Mouse (Mus musculus): ENCODE results near the gene Bcap31. TPM values are rescaled to one million over a fixed set of nuclear protein-coding genes. Genes with fewer than 3 reads are reported as not detected.

Bcap31 gene
- total RNA-seq, 2 experiments from 2014 or later: 117 to 215 TPM

- 0 out of 2 replicates have a peak, but pooled peaks have one; percentile 36 for ATAC-seq (replicated peaks; ENCODE audit: low FRiP score, low TSS enrichment, poor library complexity, severe bottlenecking)
These were observed 76.0 kb downstream of the Bcap31 start for GRCm38 (mm10) chrX:73639901-73640469.

- peak; percentile 80 for ATAC-seq (replicated peaks; ENCODE audit: low FRiP score, low TSS enrichment, poor library complexity, severe bottlenecking)
These were observed 76.7 kb downstream of the Bcap31 start, which contains the start of gene Dusp9 for GRCm38 (mm10) chrX:73639255-73639675. Dusp9 (plus strand) TSS chrX:73639419.

- ATAC-seq (replicated peaks; ENCODE audit: low FRiP score, low TSS enrichment, poor library complexity, severe bottlenecking): no peak
These were observed 78.6 kb downstream of the Bcap31 start for GRCm38 (mm10) chrX:73637415-73637814.

Other genes starting within 250 kb of the Bcap31 start
- 5.3 TPM in 1 of 2 replicates, not detected in the other for gene Bgn, start 232.6 kb downstream of the Bcap31 start, total RNA-seq (2014; fragmentation: Nextera tagmentation)
- gene Bgn, start 232.6 kb downstream of the Bcap31 start, total RNA-seq (2017): 0.50 and 2.4 TPM in 2 replicates
- not detected in 2 replicates for gene Atp2b3, start 213.1 kb downstream of the Bcap31 start, total RNA-seq (2014; fragmentation: Nextera tagmentation)
- gene Atp2b3, start 213.1 kb downstream of the Bcap31 start, total RNA-seq (2017): not detected in 2 replicates
- 1.5 TPM in 1 of 2 replicates, not detected in the other for gene Dusp9, start 76.8 kb downstream of the Bcap31 start, total RNA-seq (2014; fragmentation: Nextera tagmentation)
- gene Dusp9, start 76.8 kb downstream of the Bcap31 start, total RNA-seq (2017): 0.38 and 0.61 TPM in 2 replicates
- gene Pnck, start 56.1 kb downstream of the Bcap31 start, total RNA-seq (2014; fragmentation: Nextera tagmentation): 2.7 TPM in 1 of 2 replicates, not detected in the other
- not detected in 2 replicates for gene Pnck, start 56.1 kb downstream of the Bcap31 start, total RNA-seq (2017)
- gene Slc6a8, start 43.0 kb downstream of the Bcap31 start, total RNA-seq (2014; fragmentation: Nextera tagmentation): 2.0 TPM in 1 of 2 replicates, not detected in the other
- gene Slc6a8, start 43.0 kb downstream of the Bcap31 start, total RNA-seq (2017): 0.34 TPM in 1 of 2 replicates, not detected in the other
- 8.9 and 12.1 TPM in 2 replicates for gene Abcd1, start 422 bp upstream of the Bcap31 start, total RNA-seq (2014; fragmentation: Nextera tagmentation)
- 3.5 and 6.4 TPM in 2 replicates for gene Abcd1, start 422 bp upstream of the Bcap31 start, total RNA-seq (2017)
- gene Plxnb3, start 40.9 kb upstream of the Bcap31 start, total RNA-seq (2014; fragmentation: Nextera tagmentation): not detected in 2 replicates
- gene Plxnb3, start 40.9 kb upstream of the Bcap31 start, total RNA-seq (2017): 0.19 TPM in 1 of 2 replicates, not detected in the other
- gene Srpk3, start 58.2 kb upstream of the Bcap31 start, total RNA-seq (2014; fragmentation: Nextera tagmentation): not detected in 2 replicates
- not detected in 2 replicates for gene Srpk3, start 58.2 kb upstream of the Bcap31 start, total RNA-seq (2017)
- gene Idh3g, start 70.7 kb upstream of the Bcap31 start, total RNA-seq (2014; fragmentation: Nextera tagmentation): 216 and 277 TPM in 2 replicates
- gene Idh3g, start 70.7 kb upstream of the Bcap31 start, total RNA-seq (2017): 239 and 271 TPM in 2 replicates
- gene Ssr4, start 70.9 kb upstream of the Bcap31 start, total RNA-seq (2014; fragmentation: Nextera tagmentation): 246 and 263 TPM in 2 replicates
- gene Ssr4, start 70.9 kb upstream of the Bcap31 start, total RNA-seq (2017): 136 and 138 TPM in 2 replicates
- 0.31 TPM in 1 of 2 replicates, not detected in the other for gene Pdzd4, start 108.8 kb upstream of the Bcap31 start, total RNA-seq (2014; fragmentation: Nextera tagmentation)
- gene Pdzd4, start 108.8 kb upstream of the Bcap31 start, total RNA-seq (2017): 0.30 TPM in 1 of 2 replicates, not detected in the other
- not detected in 2 replicates for gene Avpr2, start 175.9 kb upstream of the Bcap31 start, total RNA-seq (2014; fragmentation: Nextera tagmentation)
- gene Avpr2, start 175.9 kb upstream of the Bcap31 start, total RNA-seq (2017): not detected in 2 replicates
- gene L1cam, start 179.9 kb upstream of the Bcap31 start, total RNA-seq (2014; fragmentation: Nextera tagmentation): not detected in 2 replicates
- 0.15 and 2.0 TPM in 2 replicates for gene L1cam, start 179.9 kb upstream of the Bcap31 start, total RNA-seq (2017)
- gene Arhgap4, start 205.7 kb upstream of the Bcap31 start, total RNA-seq (2014; fragmentation: Nextera tagmentation): 27.6 and 32.5 TPM in 2 replicates
- gene Arhgap4, start 205.7 kb upstream of the Bcap31 start, total RNA-seq (2017): 13.7 and 20.1 TPM in 2 replicates
- 224 and 245 TPM in 2 replicates for gene Naa10, start 205.8 kb upstream of the Bcap31 start, total RNA-seq (2014; fragmentation: Nextera tagmentation)
- gene Naa10, start 205.8 kb upstream of the Bcap31 start, total RNA-seq (2017): 150 TPM in 2 replicates
- gene Renbp, start 214.7 kb upstream of the Bcap31 start, total RNA-seq (2014; fragmentation: Nextera tagmentation): 3.3 and 7.6 TPM in 2 replicates
- gene Renbp, start 214.7 kb upstream of the Bcap31 start, total RNA-seq (2017): 6.9 and 11.0 TPM in 2 replicates